11 mouse cellular contexts compared by ENCODE assay signal in genomic region chr15:90543447-90543846, GRCm38 (mm10).
"Had no signal": no experiment of that assay in that cellular context is flagged by ENCODE, and none has a peak within 500 bp of the region (broad histone marks: within the 10 kb centered on the region; RNA-seq: fewer than 3 reads in every experiment).

No protein-coding gene starts in this region.

- DNase-seq: gastrocnemius, adult 2 months; gastrocnemius, postnatal 10 days; gastrocnemius, postnatal 25 days; heart, adult 2 months; heart, postnatal 4 days; kidney, adult 18-20 months; kidney, adult 8-10 months; kidney, postnatal 10 days; kidney, postnatal 25 days; kidney, postnatal 4 days; liver had no signal
